Mouse (Mus musculus): ENCODE data around the gene Ccnc. TPM values are rescaled to one million over a fixed set of nuclear protein-coding genes. Genes with fewer than 3 reads are reported as not detected.

Gene Ccnc
- total and polyA plus RNA-seq, 2 experiments from 2014 or later: 29.2 to 59.6 TPM

DNA sequence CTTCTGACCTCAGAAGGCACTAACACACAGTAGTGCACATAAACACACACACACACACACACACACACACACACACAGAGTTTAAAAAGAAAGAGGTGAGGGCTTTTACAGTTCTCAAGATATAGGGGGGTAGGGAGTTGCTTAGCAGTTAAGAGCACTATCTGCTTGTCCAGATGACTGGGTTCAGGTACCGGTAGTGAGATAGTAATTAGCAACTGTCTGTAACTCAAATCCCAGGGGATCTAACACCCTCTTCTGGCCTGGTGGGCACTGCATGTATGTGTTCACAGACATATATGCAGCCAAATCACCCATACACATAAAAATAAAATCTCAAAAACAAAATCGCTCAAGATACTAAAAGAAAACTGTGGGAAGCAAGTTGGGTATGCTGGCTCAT, 74.1 kb downstream of the Ccnc start:
- DNase-seq (ENCODE audit: low spot score) (no peak), ATAC-seq (ENCODE audit: low FRiP score) (no peak)
- WGBS: 96% methylated on average over 2 of the region's 2 CpGs
- Histone ChIP-seq H3K27ac (ENCODE audit: low read depth, low read length) (no peak overlapping the region), H3K27me3 (ENCODE audit: insufficient read depth, low read length) (no peaks in the 10 kb centered on the region), H3K4me2 (ENCODE audit: low read depth, low read length, poor library complexity, severe bottlenecking) (no peak overlapping the region), H3K36me3 (ENCODE audit: insufficient read depth, low read length) (peaks cover 24% of the 10 kb centered on the region), H3K4me3 (ENCODE audit: low read depth, low read length) (no peak overlapping the region), H3K9me3 (ENCODE audit: low read length) (no peaks in the 10 kb centered on the region), H3K4me1 (ENCODE audit: insufficient read depth, low read length) (no peaks in the 10 kb centered on the region), H3K9ac (replicated peaks; ENCODE audit: low read length, poor library complexity, severe bottlenecking) (no peak overlapping the region)
- TF ChIP-seq CTCF (IDR thresholded peaks at IDR 0.05): no peak

DNA sequence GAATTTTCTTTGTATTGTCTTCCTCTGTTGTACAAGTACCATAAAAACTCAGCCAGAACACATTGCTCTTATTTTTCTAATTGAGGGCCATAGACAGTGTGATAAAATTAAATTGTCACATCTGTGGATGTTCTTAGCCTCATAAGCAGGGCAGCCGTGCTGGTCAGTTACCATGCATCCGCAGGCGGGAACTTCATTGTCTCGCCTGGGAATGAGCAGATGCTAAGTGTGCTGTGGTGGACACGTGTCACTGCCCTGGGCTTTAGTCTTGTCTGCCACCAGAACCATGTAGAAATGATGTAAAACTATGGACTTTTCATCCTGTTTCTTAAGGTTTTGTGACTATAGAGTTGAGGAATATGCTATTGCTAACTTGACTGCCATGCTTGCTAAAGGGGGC, 79.7 kb downstream of the Ccnc start:
- WGBS: 61% methylated on average over 5 of the region's 5 CpGs
- Histone ChIP-seq H3K4me2 (ENCODE audit: low read depth, low read length, poor library complexity, severe bottlenecking) (no peak overlapping the region), H3K9me3 (ENCODE audit: low read length) (no peaks in the 10 kb centered on the region), H3K4me3 (ENCODE audit: low read depth, low read length) (no peak overlapping the region), H3K4me1 (ENCODE audit: insufficient read depth, low read length) (no peaks in the 10 kb centered on the region), H3K27me3 (ENCODE audit: insufficient read depth, low read length) (no peaks in the 10 kb centered on the region), H3K9ac (replicated peaks; ENCODE audit: low read length, poor library complexity, severe bottlenecking) (no peak overlapping the region), H3K27ac (ENCODE audit: low read depth, low read length) (no peak overlapping the region), H3K36me3 (ENCODE audit: insufficient read depth, low read length) (peaks cover 29% of the 10 kb centered on the region)
- DNase-seq (ENCODE audit: low spot score) (no peak), ATAC-seq (ENCODE audit: low FRiP score) (no peak)
- no peak for TF ChIP-seq CTCF (IDR thresholded peaks at IDR 0.05)

Other genes starting within 250 kb of the Ccnc start
- gene Prdm13, start 41.7 kb upstream of the Ccnc start, total RNA-seq (2014; rRNA removed): 0.76 and 2.7 TPM in 2 replicates
- 0.26 and 0.29 TPM in 2 replicates for gene Prdm13, start 41.7 kb upstream of the Ccnc start, polyA plus RNA-seq (2015; fragmentation: Nextera tagmentation; extraction: Ambion mirVana)
- gene Usp45, start 39.5 kb downstream of the Ccnc start, total RNA-seq (2014; rRNA removed): 8.5 and 9.7 TPM in 2 replicates
- gene Usp45, start 39.5 kb downstream of the Ccnc start, polyA plus RNA-seq (2015; fragmentation: Nextera tagmentation; extraction: Ambion mirVana): 3.7 and 4.7 TPM in 2 replicates
- 15.6 and 19.2 TPM in 2 replicates for gene Tstd3, start 39.5 kb downstream of the Ccnc start, total RNA-seq (2014; rRNA removed)
- gene Tstd3, start 39.5 kb downstream of the Ccnc start, polyA plus RNA-seq (2015; fragmentation: Nextera tagmentation; extraction: Ambion mirVana): 24.4 and 25.2 TPM in 2 replicates
- gene Pnisr, start 119.9 kb downstream of the Ccnc start, total RNA-seq (2014; rRNA removed): 61.2 and 137 TPM in 2 replicates
- gene Pnisr, start 119.9 kb downstream of the Ccnc start, polyA plus RNA-seq (2015; fragmentation: Nextera tagmentation; extraction: Ambion mirVana): 161 and 173 TPM in 2 replicates
- gene Coq3, start 152.0 kb downstream of the Ccnc start, total RNA-seq (2014; rRNA removed): 11.3 and 13.9 TPM in 2 replicates
- 21.0 and 22.1 TPM in 2 replicates for gene Coq3, start 152.0 kb downstream of the Ccnc start, polyA plus RNA-seq (2015; fragmentation: Nextera tagmentation; extraction: Ambion mirVana)
- gene Faxc, start 203.6 kb downstream of the Ccnc start, total RNA-seq (2014; rRNA removed): 64.0 and 91.3 TPM in 2 replicates
- gene Faxc, start 203.6 kb downstream of the Ccnc start, polyA plus RNA-seq (2015; fragmentation: Nextera tagmentation; extraction: Ambion mirVana): 10.8 and 12.2 TPM in 2 replicates

Data from midbrain, postnatal 0 days (tissue).